Mouse (Mus musculus): Measurements from ENCODE around the gene Slc28a1. TPM values are rescaled to one million over a fixed set of nuclear protein-coding genes. Genes with fewer than 3 reads are reported as not detected.

Slc28a1 gene
- polyA plus RNA-seq, 1 experiment, result 0.07 TPM

GRCm38 (mm10) chr7:81109717-81110651 lies 4.6 kb upstream of the Slc28a1 start:
- no peak overlapping the region for H3K27ac ChIP-seq (ENCODE audit: insufficient read depth, low read length)
- no peak overlapping the region for H3K4me3 ChIP-seq (replicated peaks; ENCODE audit: insufficient read depth, low read depth, low read length)
- H3K4me1 ChIP-seq (ENCODE audit: control insufficient read depth, insufficient read depth, low read length), result peaks cover 12% of the 10 kb centered on the region; the same call in 1 of the 2 replicates
- TF ChIP-seq POLR2A (IDR thresholded peaks at IDR 0.05; ENCODE audit: borderline replicate concordance, insufficient read depth, low read length) (no peak), CTCF (IDR thresholded peaks at IDR 0.05; ENCODE audit: borderline replicate concordance, insufficient read depth, low read depth, low read length) (no peak)
- 18% methylated on average over 9 of the region's 9 CpGs for WGBS
- DNase-seq, result peak; percentile 15 to 29
- H3K27me3 ChIP-seq (ENCODE audit: control insufficient read depth, insufficient read depth, low read length), result no peaks in the 10 kb centered on the region

- WGBS, result 79% methylated on average over 4 of the region's 4 CpGs
- H3K4me3 ChIP-seq (replicated peaks; ENCODE audit: insufficient read depth, low read depth, low read length), result no peak overlapping the region
- H3K27ac ChIP-seq (ENCODE audit: insufficient read depth, low read length), result no peak overlapping the region
- no peaks in the 10 kb centered on the region for H3K27me3 ChIP-seq (ENCODE audit: control insufficient read depth, insufficient read depth, low read length)
- TF ChIP-seq POLR2A (IDR thresholded peaks at IDR 0.05; ENCODE audit: borderline replicate concordance, insufficient read depth, low read length) (no peak), CTCF (IDR thresholded peaks at IDR 0.05; ENCODE audit: borderline replicate concordance, insufficient read depth, low read depth, low read length) (no peak)
- DNase-seq, result no peak
- H3K4me1 ChIP-seq (ENCODE audit: control insufficient read depth, insufficient read depth, low read length), result peaks cover 12% of the 10 kb centered on the region; the same call in 1 of the 2 replicates
These were observed 3.8 kb upstream of the Slc28a1 start for GRCm38 (mm10) chr7:81110791-81111190.

- H3K27ac ChIP-seq (ENCODE audit: insufficient read depth, low read length), result no peak overlapping the region
- WGBS, result 84% methylated on average over 2 of the region's 2 CpGs
- H3K4me3 ChIP-seq (replicated peaks; ENCODE audit: insufficient read depth, low read depth, low read length), result no peak overlapping the region
- peaks cover 12% of the 10 kb centered on the region; the same call in 1 of the 2 replicates for H3K4me1 ChIP-seq (ENCODE audit: control insufficient read depth, insufficient read depth, low read length)
- TF ChIP-seq POLR2A (IDR thresholded peaks at IDR 0.05; ENCODE audit: borderline replicate concordance, insufficient read depth, low read length), result no peak
- TF ChIP-seq CTCF (IDR thresholded peaks at IDR 0.05; ENCODE audit: borderline replicate concordance, insufficient read depth, low read depth, low read length), result no peak
- H3K27me3 ChIP-seq (ENCODE audit: control insufficient read depth, insufficient read depth, low read length), result no peaks in the 10 kb centered on the region
- DNase-seq, result no peak
These were observed 2.9 kb upstream of the Slc28a1 start for GRCm38 (mm10) chr7:81111729-81112128.

- 55% methylated on average over 6 of the region's 6 CpGs for WGBS
- TF ChIP-seq POLR2A (IDR thresholded peaks at IDR 0.05; ENCODE audit: borderline replicate concordance, insufficient read depth, low read length) (no peak), CTCF (IDR thresholded peaks at IDR 0.05; ENCODE audit: borderline replicate concordance, insufficient read depth, low read depth, low read length) (no peak)
- Histone ChIP-seq H3K27ac (ENCODE audit: insufficient read depth, low read length) (no peak overlapping the region), H3K27me3 (ENCODE audit: control insufficient read depth, insufficient read depth, low read length) (no peaks in the 10 kb centered on the region), H3K4me3 (replicated peaks; ENCODE audit: insufficient read depth, low read depth, low read length) (no peak overlapping the region), H3K4me1 (ENCODE audit: control insufficient read depth, insufficient read depth, low read length) (peaks cover 12% of the 10 kb centered on the region; the same call in 1 of the 2 replicates)
- no peak for DNase-seq
These were observed 1.8 kb upstream of the Slc28a1 start for GRCm38 (mm10) chr7:81112686-81113360.

- WGBS, result 58% methylated on average over 3 of the region's 3 CpGs
- TF ChIP-seq CTCF (IDR thresholded peaks at IDR 0.05; ENCODE audit: borderline replicate concordance, insufficient read depth, low read depth, low read length) (no peak), POLR2A (IDR thresholded peaks at IDR 0.05; ENCODE audit: borderline replicate concordance, insufficient read depth, low read length) (no peak)
- Histone ChIP-seq H3K4me1 (ENCODE audit: control insufficient read depth, insufficient read depth, low read length) (peaks cover 7% of the 10 kb centered on the region), H3K27me3 (ENCODE audit: control insufficient read depth, insufficient read depth, low read length) (no peaks in the 10 kb centered on the region), H3K27ac (ENCODE audit: insufficient read depth, low read length) (no peak overlapping the region), H3K4me3 (replicated peaks; ENCODE audit: insufficient read depth, low read depth, low read length) (no peak overlapping the region)
- no peak for DNase-seq
These were observed 6.5 kb downstream of the Slc28a1 start for GRCm38 (mm10) chr7:81121099-81121498.

GRCm38 (mm10) chr7:81122808-81123207 lies 8.2 kb downstream of the Slc28a1 start:
- Histone ChIP-seq H3K4me3 (replicated peaks; ENCODE audit: insufficient read depth, low read depth, low read length) (no peak overlapping the region), H3K27ac (ENCODE audit: insufficient read depth, low read length) (no peak overlapping the region), H3K27me3 (ENCODE audit: control insufficient read depth, insufficient read depth, low read length) (no peaks in the 10 kb centered on the region), H3K4me1 (ENCODE audit: control insufficient read depth, insufficient read depth, low read length) (peaks cover 7% of the 10 kb centered on the region)
- no peak for DNase-seq
- no peak for TF ChIP-seq CTCF (IDR thresholded peaks at IDR 0.05; ENCODE audit: borderline replicate concordance, insufficient read depth, low read depth, low read length)
- no peak for TF ChIP-seq POLR2A (IDR thresholded peaks at IDR 0.05; ENCODE audit: borderline replicate concordance, insufficient read depth, low read length)
- 68% methylated on average over 2 of the region's 2 CpGs for WGBS

- no peak for DNase-seq
- TF ChIP-seq CTCF (IDR thresholded peaks at IDR 0.05; ENCODE audit: borderline replicate concordance, insufficient read depth, low read depth, low read length) (no peak), POLR2A (IDR thresholded peaks at IDR 0.05; ENCODE audit: borderline replicate concordance, insufficient read depth, low read length) (no peak)
- no peak overlapping the region for H3K27ac ChIP-seq (ENCODE audit: insufficient read depth, low read length)
- WGBS, result 92% methylated on average over 5 of the region's 5 CpGs
- H3K4me1 ChIP-seq (ENCODE audit: control insufficient read depth, insufficient read depth, low read length), result peaks cover 7% of the 10 kb centered on the region
- no peak overlapping the region for H3K4me3 ChIP-seq (replicated peaks; ENCODE audit: insufficient read depth, low read depth, low read length)
- no peaks in the 10 kb centered on the region for H3K27me3 ChIP-seq (ENCODE audit: control insufficient read depth, insufficient read depth, low read length)
These were observed 9.0 kb downstream of the Slc28a1 start for GRCm38 (mm10) chr7:81123553-81123952.

Data from cerebellum, adult 2 months (tissue).